Mouse (Mus musculus) thymus, adult 2 months (tissue): Measurements from ENCODE around the gene Ankub1. TPM values are rescaled to one million over a fixed set of nuclear protein-coding genes. Genes with fewer than 3 reads are reported as not detected.
A peak's percentile ranks its signal among the peaks of the same experiment; 100 is the strongest.

Experiments
- DNase-seq: peaks from one replicate; pipeline ENCODE4 v3.0.0; 2021
- H3K27ac ChIP-seq: fragments of 200-500 bp; 2 replicates; pipeline ENCODE4 v1.5.1; 2012; ENCODE audit warnings: low read length, control low read depth; ENCODE audit not compliant: control insufficient read depth, insufficient read depth
- H3K27me3 ChIP-seq: fragments of 200-500 bp; 2 replicates; pipeline ENCODE4 v1.6.1; 2012; ENCODE audit warnings: mild to moderate bottlenecking, low read length, moderate library complexity, mixed read lengths; ENCODE audit not compliant: control insufficient read depth, insufficient read depth
- H3K36me3 ChIP-seq: fragments of 200-500 bp; 2 replicates; pipeline ENCODE4 v1.6.1; 2012; ENCODE audit warnings: mild to moderate bottlenecking, low read length, moderate library complexity; ENCODE audit not compliant: control insufficient read depth, insufficient read depth
- H3K4me1 ChIP-seq: fragments of 200-500 bp; replicated peaks from 2 replicates; pipeline ENCODE4 v1.6.1; 2012; ENCODE audit warnings: low read length; ENCODE audit not compliant: control insufficient read depth, insufficient read depth
- H3K4me3 ChIP-seq: fragments of 200-500 bp; 2 replicates; pipeline ENCODE4 v1.5.1; 2012; ENCODE audit warnings: mild to moderate bottlenecking, low read length, control low read depth, moderate library complexity; ENCODE audit not compliant: control insufficient read depth, insufficient read depth
- CTCF ChIP-seq: fragments of 200-500 bp; IDR thresholded peaks from 2 replicates; pipeline ENCODE4 v1.5.1; 2012; ENCODE audit warnings: mild to moderate bottlenecking, control low read depth, low read length, moderate library complexity, borderline replicate concordance; ENCODE audit not compliant: control insufficient read depth, poor library complexity, insufficient read depth; ENCODE audit errors: extremely low read depth
- POLR2A ChIP-seq: fragments of 200-500 bp; IDR thresholded peaks from 2 replicates; pipeline ENCODE4 v1.6.1; 2012; ENCODE audit warnings: mild to moderate bottlenecking, low read length, control low read depth, moderate library complexity; ENCODE audit not compliant: control insufficient read depth, poor library complexity, insufficient read depth; ENCODE audit errors: extremely low read depth
- WGBS: fragments of 180-500 bp; shearing (Covaris S2); methylation state at CpG from one replicate; pipeline ENCODE4 v1.1.7; 2018; 5-methylcytosine and 5-hydroxymethylcytosine counted together
- polyA plus RNA-seq: library from polyadenylated mRNA; depleted of rRNA; stranded (reverse); fragments of >200 nt; gene quantifications from 2 replicates; pipeline ENCODE4 v1.2.3, GENCODE M21; 2012

Gene Ankub1
- polyA plus RNA-seq, 1 experiment, result 0.05 TPM

DNA sequence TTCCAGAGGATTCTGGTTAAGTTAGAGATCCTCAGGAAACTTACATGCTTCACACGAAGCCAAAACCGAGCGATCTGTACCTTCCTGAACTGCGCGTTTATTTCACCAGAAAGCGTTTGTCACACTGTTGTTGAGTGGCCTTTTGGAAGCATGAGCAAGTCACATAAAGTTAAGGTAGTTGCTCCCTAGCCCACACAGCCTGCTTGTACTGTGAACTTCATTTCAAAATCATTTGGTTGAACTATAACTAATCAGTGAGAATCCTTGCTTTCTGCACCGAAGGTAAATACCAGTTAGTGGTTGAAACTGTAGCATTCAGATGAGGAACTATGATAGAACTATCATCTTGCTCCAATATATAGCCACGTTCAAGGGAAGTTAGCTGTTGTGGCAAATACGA lies 4.2 kb upstream of the Ankub1 start:
- Histone ChIP-seq H3K4me1 (no peaks in the 10 kb centered on the region), H3K36me3 (no peaks in the 10 kb centered on the region), H3K27me3 (no peaks in the 10 kb centered on the region), H3K27ac (no peak overlapping the region), H3K4me3 (no peak overlapping the region)
- WGBS, result 82% methylated on average over 9 of the region's 9 CpGs
- no peak for TF ChIP-seq POLR2A
- TF ChIP-seq CTCF, result no peak
- no peak for DNase-seq

DNA sequence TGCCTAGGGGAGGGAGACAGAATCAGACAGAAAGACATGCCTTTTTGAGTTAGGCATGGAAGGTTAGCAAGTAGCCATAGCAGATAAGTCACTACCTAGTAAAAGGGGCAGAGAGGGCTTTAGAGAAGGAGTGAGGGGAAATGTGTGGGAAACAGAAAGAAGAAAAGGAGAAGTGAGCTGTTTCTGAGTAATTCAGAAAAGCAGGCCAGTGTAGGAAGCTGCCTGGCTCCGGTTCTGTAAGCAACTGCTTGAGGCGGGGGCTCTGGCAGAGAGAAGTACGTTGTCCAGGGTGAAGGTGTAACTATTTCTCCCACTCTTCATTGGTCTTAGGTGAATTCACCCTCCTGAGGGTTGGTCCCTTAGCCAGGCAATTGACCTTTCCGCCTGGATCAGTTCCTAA lies 3.6 kb upstream of the Ankub1 start:
- no peaks in the 10 kb centered on the region for H3K27me3 ChIP-seq
- no peak for DNase-seq
- TF ChIP-seq CTCF, result no peak
- TF ChIP-seq POLR2A, result no peak
- no peaks in the 10 kb centered on the region for H3K36me3 ChIP-seq
- H3K4me3 ChIP-seq, result no peak overlapping the region
- 66% methylated on average over 4 of the region's 4 CpGs for WGBS
- H3K4me1 ChIP-seq, result no peaks in the 10 kb centered on the region
- H3K27ac ChIP-seq, result no peak overlapping the region

DNA sequence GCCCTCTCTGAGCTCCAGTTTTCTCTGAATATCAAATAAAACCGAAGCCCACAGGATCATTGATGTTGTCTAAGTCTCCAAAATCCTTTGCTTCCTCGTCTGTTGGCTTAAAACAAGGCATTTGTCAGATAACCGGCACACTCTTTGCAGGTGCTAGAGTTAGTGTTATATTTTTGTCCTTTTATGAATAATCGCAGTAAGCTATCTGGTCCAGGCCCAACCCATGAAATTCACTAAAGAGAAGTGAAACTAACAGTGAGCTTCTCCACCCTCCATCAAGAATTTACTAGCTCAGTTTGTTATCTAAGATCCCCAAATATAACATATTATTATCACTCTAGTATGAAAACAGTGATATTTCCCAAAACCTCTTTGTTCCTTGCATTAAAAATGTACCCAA lies 827 bp downstream of the Ankub1 start:
- Histone ChIP-seq H3K4me1 (no peaks in the 10 kb centered on the region), H3K27me3 (no peaks in the 10 kb centered on the region), H3K36me3 (no peaks in the 10 kb centered on the region), H3K4me3 (no peak overlapping the region), H3K27ac (no peak overlapping the region)
- no peak for DNase-seq
- no peak for TF ChIP-seq POLR2A
- TF ChIP-seq CTCF, result no peak
- 47% methylated on average over 4 of the region's 4 CpGs for WGBS

DNA sequence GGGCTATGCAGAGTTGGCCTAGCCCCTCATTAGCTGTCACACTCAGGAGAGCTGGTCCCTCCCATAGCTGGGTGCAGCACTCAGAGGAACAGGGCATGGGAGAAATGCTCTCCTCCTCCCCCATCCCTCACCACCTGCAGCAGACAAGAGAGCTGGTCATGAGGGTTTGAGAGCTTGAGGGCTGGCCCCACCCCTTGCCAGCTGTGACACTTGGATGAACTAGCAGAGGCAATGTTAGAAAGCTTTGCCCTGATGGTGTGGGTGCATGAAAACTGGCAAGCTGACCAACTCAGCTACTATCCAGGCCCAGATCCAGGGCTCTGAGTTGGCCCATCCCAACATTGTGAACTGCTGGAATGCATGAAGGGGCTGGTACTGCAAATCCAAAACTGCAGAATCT lies 14.8 kb downstream of the Ankub1 start:
- Histone ChIP-seq H3K4me3 (no peak overlapping the region), H3K27me3 (no peaks in the 10 kb centered on the region), H3K36me3 (no peaks in the 10 kb centered on the region), H3K4me1 (no peaks in the 10 kb centered on the region), H3K27ac (no peak overlapping the region)
- TF ChIP-seq POLR2A (no peak), CTCF (no peak)
- DNase-seq, result no peak

DNA sequence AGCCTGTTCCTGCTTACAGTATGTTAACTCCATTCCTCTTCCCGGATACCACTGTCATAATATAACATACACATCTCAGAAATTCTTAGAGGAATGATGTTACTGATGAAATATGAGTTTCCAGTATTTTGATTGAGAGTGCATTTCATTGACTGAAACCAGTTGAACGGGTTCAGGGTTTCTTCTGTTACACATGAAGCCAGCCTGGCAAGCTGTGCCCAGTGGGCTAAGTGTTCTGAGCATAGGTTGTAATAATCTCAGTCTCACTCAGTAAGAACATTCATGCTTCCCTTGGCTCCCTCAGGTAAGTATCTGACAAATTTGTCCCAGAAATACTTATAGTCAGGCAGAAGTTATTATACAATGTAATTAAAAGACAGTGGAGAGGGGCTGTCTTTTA lies 18.5 kb downstream of the Ankub1 start:
- 83% methylated on average over 2 of the region's 2 CpGs for WGBS
- Histone ChIP-seq H3K36me3 (no peaks in the 10 kb centered on the region), H3K27ac (no peak overlapping the region), H3K27me3 (no peaks in the 10 kb centered on the region), H3K4me1 (no peaks in the 10 kb centered on the region), H3K4me3 (no peak overlapping the region)
- TF ChIP-seq CTCF (no peak), POLR2A (no peak)
- DNase-seq, result no peak

DNA sequence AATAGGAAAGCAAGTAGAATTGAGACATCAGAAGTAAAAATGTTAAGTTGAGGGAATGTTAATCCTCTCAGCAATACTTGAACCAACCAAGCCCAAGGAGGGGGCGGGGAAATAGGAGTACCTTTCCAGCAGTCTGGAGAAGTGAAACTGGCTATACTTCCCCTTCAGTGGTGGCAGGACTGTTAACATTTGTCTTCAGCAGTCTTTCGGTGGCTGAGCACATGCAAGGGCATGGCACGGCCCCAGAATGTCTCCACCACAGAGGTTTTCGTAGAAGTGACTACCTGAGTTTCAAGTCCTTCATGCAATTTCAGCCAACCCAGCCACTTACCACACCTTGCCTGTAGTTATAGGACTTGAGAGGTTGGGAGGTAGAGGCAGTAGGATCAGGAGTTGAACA lies 19.0 kb downstream of the Ankub1 start:
- H3K27ac ChIP-seq, result no peak overlapping the region
- no peak overlapping the region for H3K4me3 ChIP-seq
- no peaks in the 10 kb centered on the region for H3K4me1 ChIP-seq
- H3K36me3 ChIP-seq, result no peaks in the 10 kb centered on the region
- TF ChIP-seq CTCF, result no peak
- no peak for TF ChIP-seq POLR2A
- WGBS, result 33% methylated on average over 4 of the region's 4 CpGs
- DNase-seq, result no peak
- no peaks in the 10 kb centered on the region for H3K27me3 ChIP-seq

DNA sequence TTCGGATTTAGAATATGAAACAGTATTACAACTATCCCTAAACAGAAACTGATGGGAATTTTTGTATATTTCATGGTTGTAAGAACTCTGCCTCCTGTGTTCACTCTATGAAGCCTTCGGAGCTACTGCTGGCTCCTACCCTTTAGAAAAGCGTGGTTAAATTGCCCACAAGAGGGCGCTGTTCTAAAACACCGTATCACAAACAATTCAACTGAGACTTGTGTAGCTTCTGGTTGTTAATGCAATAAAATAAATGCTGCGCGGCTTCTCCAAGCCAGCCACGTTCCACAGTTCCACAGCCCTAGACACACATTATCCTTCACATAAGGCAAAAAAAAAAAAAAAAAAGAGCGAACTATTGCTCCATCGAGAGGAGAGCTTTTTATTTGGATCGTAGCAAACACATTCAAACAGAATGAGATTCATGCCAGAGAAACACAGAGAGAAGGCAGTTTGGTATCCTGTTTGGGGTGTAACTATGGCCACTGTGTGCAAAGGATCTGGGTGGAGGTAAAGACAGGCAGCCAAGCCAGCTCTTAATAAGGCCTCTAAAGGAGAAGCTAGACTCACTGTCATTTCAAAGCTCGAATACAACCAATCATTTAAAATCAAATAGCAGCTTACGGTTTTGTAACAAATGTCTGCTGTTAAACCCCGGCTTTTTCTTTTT lies 25.4 kb downstream of the Ankub1 start:
- no peak for TF ChIP-seq CTCF
- no peak for TF ChIP-seq POLR2A

More for the DNA sequence above, 25.4 kb downstream of the Ankub1 start:
- 27% methylated on average over 14 of the region's 14 CpGs for WGBS
- Histone ChIP-seq H3K27me3 (no peaks in the 10 kb centered on the region), H3K4me3 (no peak overlapping the region), H3K36me3 (no peaks in the 10 kb centered on the region), H3K4me1 (no peaks in the 10 kb centered on the region), H3K27ac (no peak overlapping the region)
- DNase-seq, result peak; percentile 47
